Mouse (Mus musculus): ENCODE data around the gene Lrrc8d. TPM values are rescaled to one million over a fixed set of nuclear protein-coding genes. Genes with fewer than 3 reads are reported as not detected.

Lrrc8d gene
- polyA plus RNA-seq, 1 experiment from 2014 or later: 8.9 TPM

GRCm38 (mm10) chr5:105847726-105848125 lies 148.0 kb downstream of the Lrrc8d start:
- no peaks in the 10 kb centered on the region for H3K27me3 ChIP-seq (replicated peaks; ENCODE audit: control insufficient read depth, insufficient read depth, low read length)
- H3K4me2 ChIP-seq (ENCODE audit: low read depth, low read length): no peak overlapping the region
- H3K4me3 ChIP-seq (ENCODE audit: low read length): no peak overlapping the region
- 81% methylated on average over 8 of the region's 8 CpGs for WGBS
- H3K27ac ChIP-seq (ENCODE audit: low read length): no peak overlapping the region
- H3K9ac ChIP-seq (ENCODE audit: low read depth, low read length): no peak overlapping the region
- no peak for ATAC-seq
- H3K36me3 ChIP-seq (ENCODE audit: control insufficient read depth, insufficient read depth, low read length): no peaks in the 10 kb centered on the region
- H3K9me3 ChIP-seq (ENCODE audit: control insufficient read depth, low read length): no peaks in the 10 kb centered on the region
- 0 out of 2 replicates have a peak, but pooled peaks cover 4% of the 10 kb centered on the region for H3K4me1 ChIP-seq (ENCODE audit: control insufficient read depth, insufficient read depth, low read length)

GRCm38 (mm10) chr5:105849222-105849621 lies 149.5 kb downstream of the Lrrc8d start:
- 64% methylated on average over 4 of the region's 4 CpGs for WGBS
- ATAC-seq: no peak
- no peak overlapping the region for H3K4me3 ChIP-seq (ENCODE audit: low read length)
- no peak overlapping the region for H3K4me2 ChIP-seq (ENCODE audit: low read depth, low read length)
- 0 out of 2 replicates have a peak, but pooled peaks cover 4% of the 10 kb centered on the region for H3K4me1 ChIP-seq (ENCODE audit: control insufficient read depth, insufficient read depth, low read length)
- H3K27ac ChIP-seq (ENCODE audit: low read length): no peak overlapping the region
- no peaks in the 10 kb centered on the region for H3K9me3 ChIP-seq (ENCODE audit: control insufficient read depth, low read length)
- no peaks in the 10 kb centered on the region for H3K27me3 ChIP-seq (replicated peaks; ENCODE audit: control insufficient read depth, insufficient read depth, low read length)
- H3K9ac ChIP-seq (ENCODE audit: low read depth, low read length): no peak overlapping the region
- no peaks in the 10 kb centered on the region for H3K36me3 ChIP-seq (ENCODE audit: control insufficient read depth, insufficient read depth, low read length)

DNA sequence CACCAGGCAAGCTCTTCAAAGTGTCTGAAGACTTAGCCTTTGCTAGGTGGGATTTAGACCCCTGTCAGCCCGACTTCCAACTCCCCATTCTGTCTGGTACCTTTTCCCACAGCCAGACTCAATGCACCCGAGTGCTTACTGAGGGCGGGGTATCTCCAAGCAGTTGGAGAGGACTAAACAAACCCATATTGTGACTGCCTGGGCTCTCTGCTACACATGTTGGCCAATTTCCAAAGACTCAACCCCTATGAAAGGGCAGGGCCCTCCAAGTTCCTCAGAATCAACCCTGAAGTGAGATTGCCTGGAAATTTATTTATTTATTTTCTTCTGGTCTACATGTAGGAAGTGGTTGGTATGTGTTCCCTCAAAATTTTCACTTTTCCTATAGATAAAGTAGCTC lies 149.9 kb downstream of the Lrrc8d start:
- no peaks in the 10 kb centered on the region for H3K9me3 ChIP-seq (ENCODE audit: control insufficient read depth, low read length)
- no peak overlapping the region for H3K27ac ChIP-seq (ENCODE audit: low read length)
- H3K4me1 ChIP-seq (ENCODE audit: control insufficient read depth, insufficient read depth, low read length): 0 out of 2 replicates have a peak, but pooled peaks cover 4% of the 10 kb centered on the region
- H3K4me3 ChIP-seq (ENCODE audit: low read length): no peak overlapping the region
- no peak overlapping the region for H3K4me2 ChIP-seq (ENCODE audit: low read depth, low read length)
- ATAC-seq: no peak
- no peak overlapping the region for H3K9ac ChIP-seq (ENCODE audit: low read depth, low read length)
- H3K36me3 ChIP-seq (ENCODE audit: control insufficient read depth, insufficient read depth, low read length): no peaks in the 10 kb centered on the region
- H3K27me3 ChIP-seq (replicated peaks; ENCODE audit: control insufficient read depth, insufficient read depth, low read length): no peaks in the 10 kb centered on the region
- 43% methylated on average over 3 of the region's 3 CpGs for WGBS

DNA sequence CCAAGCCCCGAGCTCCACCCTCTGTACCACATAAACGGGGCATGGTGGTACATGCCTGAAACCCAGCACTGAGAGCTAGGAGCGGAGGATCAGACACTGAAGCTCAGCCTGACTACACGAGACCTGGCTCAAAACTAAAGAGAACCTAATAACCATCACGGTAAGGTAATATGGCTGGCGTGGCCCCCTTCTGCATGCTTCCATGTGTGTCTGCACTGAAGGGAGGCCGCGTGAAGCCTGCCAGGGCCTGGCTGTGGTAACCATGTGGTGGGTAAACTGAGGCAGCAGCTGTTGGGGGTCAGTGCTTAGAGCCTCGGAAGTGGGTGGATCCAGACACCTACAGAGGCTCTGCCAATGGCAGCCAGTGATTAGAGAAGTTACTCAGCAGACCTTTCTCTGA lies 153.5 kb downstream of the Lrrc8d start:
- WGBS: 90% methylated on average over 9 of the region's 9 CpGs
- H3K4me1 ChIP-seq (ENCODE audit: control insufficient read depth, insufficient read depth, low read length): 0 out of 2 replicates have a peak, but pooled peaks cover 4% of the 10 kb centered on the region
- ATAC-seq: no peak

GRCm38 (mm10) chr5:105857486-105857885 lies 157.7 kb downstream of the Lrrc8d start:
- Histone ChIP-seq H3K27ac (ENCODE audit: low read length) (no peak overlapping the region), H3K4me3 (ENCODE audit: low read length) (no peak overlapping the region), H3K36me3 (ENCODE audit: control insufficient read depth, insufficient read depth, low read length) (no peaks in the 10 kb centered on the region), H3K9ac (ENCODE audit: low read depth, low read length) (no peak overlapping the region), H3K9me3 (ENCODE audit: control insufficient read depth, low read length) (no peaks in the 10 kb centered on the region), H3K27me3 (replicated peaks; ENCODE audit: control insufficient read depth, insufficient read depth, low read length) (no peaks in the 10 kb centered on the region), H3K4me1 (ENCODE audit: control insufficient read depth, insufficient read depth, low read length) (peaks cover 7% of the 10 kb centered on the region; the same call in 1 of the 2 replicates), H3K4me2 (ENCODE audit: low read depth, low read length) (no peak overlapping the region)
- no peak for ATAC-seq
- 67% methylated on average over 5 of the region's 5 CpGs for WGBS

More for the DNA sequence above, 153.5 kb downstream of the Lrrc8d start:
- H3K9ac ChIP-seq (ENCODE audit: low read depth, low read length): no peak overlapping the region
- no peaks in the 10 kb centered on the region for H3K9me3 ChIP-seq (ENCODE audit: control insufficient read depth, low read length)
- no peak overlapping the region for H3K4me2 ChIP-seq (ENCODE audit: low read depth, low read length)
- no peak overlapping the region for H3K4me3 ChIP-seq (ENCODE audit: low read length)
- no peak overlapping the region for H3K27ac ChIP-seq (ENCODE audit: low read length)
- H3K36me3 ChIP-seq (ENCODE audit: control insufficient read depth, insufficient read depth, low read length): no peaks in the 10 kb centered on the region
- no peaks in the 10 kb centered on the region for H3K27me3 ChIP-seq (replicated peaks; ENCODE audit: control insufficient read depth, insufficient read depth, low read length)

DNA sequence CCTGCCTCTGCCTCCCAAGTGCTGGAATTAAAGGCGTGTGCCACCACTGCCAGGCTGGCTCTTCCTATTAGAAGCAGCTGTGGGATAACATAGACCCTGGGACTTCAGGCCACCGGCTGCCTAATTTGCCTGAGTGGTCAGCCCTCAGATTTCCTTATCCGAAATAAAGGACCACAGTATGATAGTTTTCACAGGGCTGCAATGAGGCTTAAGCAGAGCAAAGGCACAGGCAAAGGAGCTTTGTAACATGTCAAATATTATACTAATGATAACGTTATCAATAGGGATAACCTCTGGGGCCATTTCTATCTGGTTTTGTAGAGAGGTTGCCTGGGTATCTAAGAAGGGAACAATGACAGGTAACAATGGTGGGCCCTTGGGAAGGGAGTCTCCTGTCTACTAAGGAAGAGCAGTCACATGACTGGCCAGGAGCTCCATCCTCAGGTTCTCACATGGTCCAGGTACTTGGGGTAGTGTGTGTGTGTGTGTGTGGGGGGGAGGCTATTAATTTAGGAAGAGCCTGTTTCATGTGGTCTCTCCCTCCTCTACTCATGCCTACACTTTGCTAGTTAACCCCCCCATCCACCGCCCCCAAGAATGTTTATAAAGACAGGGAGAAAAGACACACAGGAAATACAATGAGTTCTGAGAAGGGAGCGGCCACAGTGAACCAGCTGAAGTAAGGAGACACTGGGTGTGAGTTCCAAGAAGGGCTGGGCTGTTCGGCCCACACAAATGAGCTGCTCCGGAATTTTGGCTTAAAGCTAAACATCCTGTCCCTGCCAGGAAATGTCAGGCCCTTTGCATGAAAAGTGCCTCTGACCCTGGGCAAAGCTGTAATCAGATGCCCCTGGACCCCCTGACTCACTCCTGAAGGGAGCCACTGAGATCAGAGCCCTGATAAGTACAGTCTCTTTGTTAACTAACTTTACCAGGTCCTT lies 159.3 kb downstream of the Lrrc8d start:
- Histone ChIP-seq H3K27me3 (replicated peaks; ENCODE audit: control insufficient read depth, insufficient read depth, low read length) (no peaks in the 10 kb centered on the region), H3K4me1 (ENCODE audit: control insufficient read depth, insufficient read depth, low read length) (peaks cover 7% of the 10 kb centered on the region; the same call in 1 of the 2 replicates), H3K36me3 (ENCODE audit: control insufficient read depth, insufficient read depth, low read length) (no peaks in the 10 kb centered on the region), H3K4me2 (ENCODE audit: low read depth, low read length) (no peak overlapping the region), H3K9ac (ENCODE audit: low read depth, low read length) (no peak overlapping the region), H3K4me3 (ENCODE audit: low read length) (no peak overlapping the region), H3K27ac (ENCODE audit: low read length) (no peak overlapping the region), H3K9me3 (ENCODE audit: control insufficient read depth, low read length) (no peaks in the 10 kb centered on the region)
- 61% methylated on average over 8 of the region's 8 CpGs for WGBS
- ATAC-seq: peak; percentile 40

DNA sequence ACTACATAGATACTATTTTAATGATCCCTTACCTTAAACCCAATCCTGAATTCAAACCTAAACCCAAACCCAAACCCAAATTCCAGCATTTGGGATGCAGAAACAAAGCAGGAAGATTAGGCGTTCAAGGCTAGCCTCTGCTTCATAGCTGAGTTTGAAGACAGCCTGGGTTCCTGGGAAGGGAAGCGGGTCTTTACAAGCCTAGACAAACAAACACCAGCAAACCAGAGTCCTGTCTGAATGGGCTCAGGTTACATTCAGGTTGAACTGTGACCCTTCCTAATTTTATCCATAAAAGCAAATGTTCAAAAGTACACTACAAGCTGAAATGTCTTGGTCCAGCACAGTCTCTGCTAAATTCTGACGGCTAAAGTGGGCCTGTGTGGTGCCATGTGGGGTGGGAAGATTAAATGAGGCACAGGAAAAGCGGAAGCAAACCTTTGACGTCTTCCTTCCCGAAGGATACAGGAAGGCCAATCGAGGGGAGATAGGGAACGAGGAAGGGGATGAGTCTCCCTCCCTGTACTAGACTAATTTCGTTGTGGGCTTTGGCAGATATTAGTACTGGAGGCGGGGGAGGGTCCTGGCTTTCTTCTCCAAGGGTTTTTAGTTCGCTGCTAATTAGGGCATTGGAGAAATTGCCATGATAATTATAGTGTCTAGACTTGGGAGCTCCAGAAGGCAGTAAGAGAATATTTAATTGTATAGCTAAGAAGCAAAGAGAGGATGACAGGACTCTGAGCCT lies 160.1 kb downstream of the Lrrc8d start:
- Histone ChIP-seq H3K9ac (ENCODE audit: low read depth, low read length) (no peak overlapping the region), H3K4me3 (ENCODE audit: low read length) (no peak overlapping the region), H3K27me3 (replicated peaks; ENCODE audit: control insufficient read depth, insufficient read depth, low read length) (no peaks in the 10 kb centered on the region), H3K4me2 (ENCODE audit: low read depth, low read length) (no peak overlapping the region), H3K4me1 (ENCODE audit: control insufficient read depth, insufficient read depth, low read length) (peaks cover 7% of the 10 kb centered on the region; the same call in 1 of the 2 replicates), H3K36me3 (ENCODE audit: control insufficient read depth, insufficient read depth, low read length) (no peaks in the 10 kb centered on the region), H3K27ac (ENCODE audit: low read length) (no peak overlapping the region), H3K9me3 (ENCODE audit: control insufficient read depth, low read length) (no peaks in the 10 kb centered on the region)
- no peak for ATAC-seq
- 60% methylated on average over 11 of the region's 11 CpGs for WGBS

DNA sequence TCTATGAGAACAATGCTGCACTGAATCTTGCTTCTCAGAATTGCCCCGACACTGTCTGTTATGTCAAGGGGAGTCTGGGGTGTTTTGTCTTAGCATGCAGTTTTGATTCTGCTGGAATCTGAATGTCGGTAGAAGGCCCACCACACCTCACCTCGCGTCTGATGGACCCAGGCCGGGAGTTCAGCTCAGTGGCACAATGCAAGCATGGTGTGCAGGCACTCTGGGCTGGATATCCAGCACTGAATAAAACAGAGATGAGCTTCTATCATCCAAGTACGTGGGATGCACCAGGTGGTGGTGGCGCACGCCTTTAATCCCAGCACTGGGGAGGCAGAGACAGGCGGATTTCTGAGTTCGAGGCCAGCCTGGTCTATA lies 160.7 kb downstream of the Lrrc8d start:
- H3K9ac ChIP-seq (ENCODE audit: low read depth, low read length): no peak overlapping the region
- 91% methylated on average over 10 of the region's 10 CpGs for WGBS
- H3K4me3 ChIP-seq (ENCODE audit: low read length): no peak overlapping the region
- peaks cover 7% of the 10 kb centered on the region; the same call in 1 of the 2 replicates for H3K4me1 ChIP-seq (ENCODE audit: control insufficient read depth, insufficient read depth, low read length)
- H3K27ac ChIP-seq (ENCODE audit: low read length): no peak overlapping the region
- H3K9me3 ChIP-seq (ENCODE audit: control insufficient read depth, low read length): no peaks in the 10 kb centered on the region
- H3K36me3 ChIP-seq (ENCODE audit: control insufficient read depth, insufficient read depth, low read length): no peaks in the 10 kb centered on the region
- no peak for ATAC-seq
- no peaks in the 10 kb centered on the region for H3K27me3 ChIP-seq (replicated peaks; ENCODE audit: control insufficient read depth, insufficient read depth, low read length)
- no peak overlapping the region for H3K4me2 ChIP-seq (ENCODE audit: low read depth, low read length)

DNA sequence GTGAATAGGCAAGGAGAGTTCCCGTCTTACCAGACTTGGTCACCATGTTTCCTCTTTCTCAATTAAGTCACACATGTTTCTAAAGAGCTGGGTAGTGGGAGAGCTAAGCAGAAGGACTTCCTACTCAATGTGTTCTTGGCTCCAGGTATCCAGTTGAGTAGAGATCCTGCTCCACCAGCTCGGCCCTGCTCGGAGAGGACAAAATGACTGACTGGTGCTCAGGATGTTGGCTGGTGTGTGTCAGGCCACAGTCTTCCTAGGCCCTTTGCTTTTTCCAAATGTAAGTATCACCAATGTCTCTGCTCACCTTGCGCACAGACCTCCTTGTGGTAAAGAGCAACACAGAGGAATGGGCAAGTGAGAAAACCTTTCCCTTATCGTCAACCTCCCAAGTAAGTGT lies 161.8 kb downstream of the Lrrc8d start:
- no peaks in the 10 kb centered on the region for H3K36me3 ChIP-seq (ENCODE audit: control insufficient read depth, insufficient read depth, low read length)
- no peak overlapping the region for H3K4me3 ChIP-seq (ENCODE audit: low read length)
- peaks cover 7% of the 10 kb centered on the region; the same call in 1 of the 2 replicates for H3K4me1 ChIP-seq (ENCODE audit: control insufficient read depth, insufficient read depth, low read length)
- no peak overlapping the region for H3K4me2 ChIP-seq (ENCODE audit: low read depth, low read length)
- no peak overlapping the region for H3K9ac ChIP-seq (ENCODE audit: low read depth, low read length)
- H3K9me3 ChIP-seq (ENCODE audit: control insufficient read depth, low read length): no peaks in the 10 kb centered on the region
- ATAC-seq: no peak
- no peak overlapping the region for H3K27ac ChIP-seq (ENCODE audit: low read length)
- H3K27me3 ChIP-seq (replicated peaks; ENCODE audit: control insufficient read depth, insufficient read depth, low read length): no peaks in the 10 kb centered on the region
- WGBS: 89% methylated on average over 5 of the region's 5 CpGs
